Mouse (Mus musculus): ENCODE data around the gene Rpusd4. TPM values are rescaled to one million over a fixed set of nuclear protein-coding genes. Genes with fewer than 3 reads are reported as not detected.
A peak's percentile ranks its signal among the peaks of the same experiment; 100 is the strongest.

Gene Rpusd4
- polyA plus RNA-seq, 1 experiment from 2014 or later: 27.5 TPM

DNA sequence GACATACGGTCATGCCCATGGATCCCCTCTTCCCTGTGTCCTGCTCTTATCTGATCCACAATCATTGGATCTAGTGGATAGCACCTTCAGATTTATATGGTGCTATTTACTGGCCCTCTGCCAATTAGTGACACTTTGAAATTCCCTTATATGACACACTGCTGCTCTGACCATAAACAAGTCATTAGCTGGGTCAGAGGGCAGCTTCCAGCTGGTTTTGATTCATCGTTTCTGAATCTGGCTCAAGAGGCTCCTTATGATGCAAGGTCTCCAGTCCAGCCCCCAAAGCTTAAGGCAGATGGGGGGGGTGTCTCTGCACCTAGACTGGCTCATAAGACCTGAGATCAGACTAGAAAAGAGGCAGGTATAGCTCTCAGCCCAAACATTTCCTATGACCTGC lies 56.9 kb downstream of the Rpusd4 start:
- Histone ChIP-seq H3K4me3 (no peak overlapping the region), H3K9me3 (no peaks in the 10 kb centered on the region), H3K36me3 (no peaks in the 10 kb centered on the region), H3K27ac (no peak overlapping the region), H3K4me1 (replicated peaks) (peaks cover 51% of the 10 kb centered on the region), H3K27me3 (ENCODE audit: insufficient read depth, poor library complexity, severe bottlenecking) (peaks cover 98% of the 10 kb centered on the region)
- DNase-seq (ENCODE audit: low spot score): no peak
- WGBS: 50% methylated on average over 2 of the region's 2 CpGs

GRCm38 (mm10) chr9:35326644-35327263 lies 59.1 kb downstream of the Rpusd4 start:
- 58% methylated on average over 7 of the region's 7 CpGs for WGBS
- H3K36me3 ChIP-seq: no peaks in the 10 kb centered on the region
- H3K27me3 ChIP-seq (ENCODE audit: insufficient read depth, poor library complexity, severe bottlenecking): peaks cover 95% of the 10 kb centered on the region
- no peaks in the 10 kb centered on the region for H3K9me3 ChIP-seq
- DNase-seq (ENCODE audit: low spot score): no peak
- peak overlapping the region; percentile 50; the same call in 1 of the 2 replicates for H3K27ac ChIP-seq
- peaks cover 64% of the 10 kb centered on the region for H3K4me1 ChIP-seq (replicated peaks)
- no peak overlapping the region for H3K4me3 ChIP-seq

Other genes starting within 250 kb of the Rpusd4 start
- gene St3gal4, start 148.6 kb upstream of the Rpusd4 start, polyA plus RNA-seq (2016; fragmentation: Nextera tagmentation; extraction: Ambion mirVana): 10.3 and 11.5 TPM in 2 replicates
- 99.8 and 101 TPM in 2 replicates for gene Dcps, start 91.8 kb upstream of the Rpusd4 start, polyA plus RNA-seq (2016; fragmentation: Nextera tagmentation; extraction: Ambion mirVana)
- 77.4 and 82.8 TPM in 2 replicates for gene Srpr, start 67.7 kb upstream of the Rpusd4 start, polyA plus RNA-seq (2016; fragmentation: Nextera tagmentation; extraction: Ambion mirVana)
- 15.6 and 19.9 TPM in 2 replicates for gene Tirap, start 67.6 kb upstream of the Rpusd4 start, polyA plus RNA-seq (2016; fragmentation: Nextera tagmentation; extraction: Ambion mirVana)
- 46.7 and 50.5 TPM in 2 replicates for gene Foxred1, start 56.8 kb upstream of the Rpusd4 start, polyA plus RNA-seq (2016; fragmentation: Nextera tagmentation; extraction: Ambion mirVana)
- gene Fam118b, start 60 bp upstream of the Rpusd4 start, polyA plus RNA-seq (2016; fragmentation: Nextera tagmentation; extraction: Ambion mirVana): 66.6 and 71.0 TPM in 2 replicates
- 11.7 and 15.4 TPM in 2 replicates for gene Cdon, start 153.3 kb downstream of the Rpusd4 start, polyA plus RNA-seq (2016; fragmentation: Nextera tagmentation; extraction: Ambion mirVana)

All from hindbrain, embryonic 10.5 days (tissue).